Mouse (Mus musculus): Measurements from ENCODE around the gene Tmem44.

- no peak for TF ChIP-seq USF1 (IDR thresholded peaks at IDR 0.05; ENCODE audit: low read depth)
- no peak for TF ChIP-seq TCF3 (IDR thresholded peaks at IDR 0.05; ENCODE audit: insufficient read length, low read depth)
- TF ChIP-seq REST (IDR thresholded peaks at IDR 0.05; ENCODE audit: insufficient read depth, insufficient read length) = no peak
- no peak for TF ChIP-seq POLR2A (IDR thresholded peaks at IDR 0.05; ENCODE audit: insufficient read length, low read depth)
- TF ChIP-seq TCF12 (IDR thresholded peaks at IDR 0.05; ENCODE audit: insufficient read depth, poor library complexity, severe bottlenecking) = no peak
- no peak for TF ChIP-seq MYOG (IDR thresholded peaks at IDR 0.05; ENCODE audit: control insufficient read depth in 1 of 3, insufficient read depth in 1 of 3, insufficient read length in 2 of 3, low read depth in 2 of 3)
- no peak for TF ChIP-seq E2F4 (IDR thresholded peaks at IDR 0.05; ENCODE audit: insufficient read depth)
- no peak for TF ChIP-seq CEBPB (IDR thresholded peaks at IDR 0.05; ENCODE audit: insufficient read depth, poor library complexity, severe bottlenecking)
- no peak for TF ChIP-seq MYOD1 (IDR thresholded peaks at IDR 0.05; ENCODE audit: control insufficient read depth in 1 of 3, insufficient read length in 2 of 3, low read depth in 2 of 3)
- TF ChIP-seq MAX (IDR thresholded peaks at IDR 0.05; ENCODE audit: low read depth) = no peak
- TF ChIP-seq POLR2AphosphoS2 (IDR thresholded peaks at IDR 0.05; ENCODE audit: insufficient read length, low read depth) = no peak
Measured at GRCm38 (mm10) chr16:30486498-30486897, 64.1 kb downstream of the Tmem44 start.
